Mouse (Mus musculus) small intestine, adult 2 months (tissue): ENCODE measurements around the gene Slc38a3. TPM values are rescaled to one million over a fixed set of nuclear protein-coding genes. Genes with fewer than 3 reads are reported as not detected.
"Not testable (repeated sequence)": the region's sequence is repeated elsewhere in the genome, so short reads cannot be mapped to it uniquely, and the experiment has no call there.

Experiments used
- H3K27ac ChIP-seq: fragments of 200-500 bp; 2 replicates; pipeline ENCODE4 v1.5.1; 2012; ENCODE audit warnings: low read depth, low read length, control low read depth, inconsistent platforms; ENCODE audit not compliant: insufficient read depth
- H3K27me3 ChIP-seq: fragments of 200-500 bp; 2 replicates; pipeline ENCODE4 v1.6.1; 2012; ENCODE audit warnings: mild to moderate bottlenecking, moderate library complexity, low read length, inconsistent platforms; ENCODE audit not compliant: control insufficient read depth, insufficient read depth
- H3K36me3 ChIP-seq: fragments of 200-500 bp; 2 replicates; pipeline ENCODE4 v1.6.1; 2012; ENCODE audit warnings: mild to moderate bottlenecking, low read length, control low read depth, inconsistent platforms; ENCODE audit not compliant: control insufficient read depth, insufficient read depth
- H3K4me1 ChIP-seq: fragments of 200-500 bp; 2 replicates; pipeline ENCODE4 v1.6.1; 2012; ENCODE audit warnings: low read length, inconsistent platforms, mixed read lengths; ENCODE audit not compliant: control insufficient read depth, insufficient read depth, insufficient read length
- H3K4me3 ChIP-seq: fragments of 200-500 bp; 2 replicates; pipeline ENCODE4 v1.5.1; 2012; ENCODE audit warnings: low read depth, mild to moderate bottlenecking, control low read depth, inconsistent platforms, low read length, moderate library complexity
- CTCF ChIP-seq: fragments of 200-500 bp; IDR thresholded peaks from 2 replicates; pipeline ENCODE4 v1.5.1; 2012; ENCODE audit warnings: low read depth, mild to moderate bottlenecking, control low read depth, inconsistent platforms, low read length, moderate library complexity, mixed read lengths; ENCODE audit not compliant: insufficient replicate concordance, insufficient read length; ENCODE audit errors: extremely low read depth
- POLR2A ChIP-seq: fragments of 200-500 bp; IDR thresholded peaks from 2 replicates; pipeline ENCODE4 v1.6.1; 2012; ENCODE audit warnings: low read depth, mild to moderate bottlenecking, control low read depth, inconsistent platforms, low read length, moderate library complexity
- WGBS: fragments of 180-500 bp; shearing (Covaris S2); methylation state at CpG from one replicate; pipeline ENCODE4 v1.1.7; 2018; 5-methylcytosine and 5-hydroxymethylcytosine counted together
- polyA plus RNA-seq: library from polyadenylated mRNA; depleted of rRNA; stranded (reverse); fragments of >200 nt; gene quantifications from 2 replicates; pipeline ENCODE4 v1.2.3, GENCODE M21; 2012

The Slc38a3 gene
- polyA plus RNA-seq, 1 experiment: 2.8 TPM

GRCm38 (mm10) chr9:107682405-107682804 lies 13.1 kb upstream of the Slc38a3 start:
- Histone ChIP-seq H3K4me1 (no peaks in the 10 kb centered on the region), H3K27me3 (no peaks in the 10 kb centered on the region), H3K4me3 (no peak overlapping the region), H3K36me3 (no peaks in the 10 kb centered on the region), H3K27ac (no peak overlapping the region)
- WGBS: 87% methylated on average over 20 of the region's 20 CpGs
- TF ChIP-seq CTCF: no peak
- no peak for TF ChIP-seq POLR2A

- H3K4me1 ChIP-seq: peaks cover 13% of the 10 kb centered on the region
- no peaks in the 10 kb centered on the region for H3K36me3 ChIP-seq
- no peak within 1 kb of the TSS for H3K4me3 ChIP-seq
- TF ChIP-seq CTCF (no peak), POLR2A (no peak)
- 44% methylated on average over 5 of the region's 5 CpGs for WGBS
- peaks cover 9% of the 10 kb centered on the region for H3K27me3 ChIP-seq
- no peak within 1 kb of the TSS for H3K27ac ChIP-seq
Observed at GRCm38 (mm10) chr9:107679501-107679900, 10.2 kb upstream of the Slc38a3 start, which contains the start of gene Gnat1. Gene Gnat1, minus strand, starts transcription at chr9:107679712.

- Histone ChIP-seq H3K27me3 (peaks cover 9% of the 10 kb centered on the region), H3K4me1 (peaks cover 16% of the 10 kb centered on the region), H3K36me3 (no peaks in the 10 kb centered on the region), H3K27ac (no peak overlapping the region), H3K4me3 (no peak overlapping the region)
- TF ChIP-seq POLR2A: no peak
- TF ChIP-seq CTCF: no peak
- WGBS: 90% methylated on average over 2 of the region's 2 CpGs
Observed at GRCm38 (mm10) chr9:107678861-107679260, 9.5 kb upstream of the Slc38a3 start.

- not testable (repeated sequence) for H3K4me3 ChIP-seq, H3K36me3 ChIP-seq, H3K27ac ChIP-seq, H3K27me3 ChIP-seq
- whole genome bisulfite sequencing: 31% methylated on average over 14 of the region's 14 CpGs
- H3K4me1 ChIP-seq: peaks cover 16% of the 10 kb centered on the region
Observed at GRCm38 (mm10) chr9:107677819-107678526, 8.6 kb upstream of the Slc38a3 start.

- Histone ChIP-seq H3K27me3 (peaks cover 9% of the 10 kb centered on the region), H3K4me3 (no peak overlapping the region)
Observed at GRCm38 (mm10) chr9:107677091-107677784, 7.9 kb upstream of the Slc38a3 start.

GRCm38 (mm10) chr9:107676302-107676701 lies 7.0 kb upstream of the Slc38a3 start:
- Histone ChIP-seq H3K27me3 (peaks cover 9% of the 10 kb centered on the region), H3K27ac (no peak overlapping the region)

More at GRCm38 (mm10) chr9:107677091-107677784, 7.9 kb upstream of the Slc38a3 start:
- Histone ChIP-seq H3K36me3 (no peaks in the 10 kb centered on the region), H3K27ac (no peak overlapping the region), H3K4me1 (peaks cover 16% of the 10 kb centered on the region)
- 15% methylated on average over 17 of the region's 17 CpGs for WGBS
- no peak for TF ChIP-seq POLR2A
- peak; percentile 84; the same call in 1 of the 2 replicates for TF ChIP-seq CTCF

GRCm38 (mm10) chr9:107675671-107676301 lies 6.5 kb upstream of the Slc38a3 start:
- Histone ChIP-seq H3K27ac (no peak overlapping the region), H3K4me1 (peaks cover 16% of the 10 kb centered on the region), H3K36me3 (no peaks in the 10 kb centered on the region), H3K27me3 (peaks cover 9% of the 10 kb centered on the region), H3K4me3 (peak overlapping the region; percentile 51)
- WGBS: 2% methylated on average over 39 of the region's 39 CpGs
- peak; percentile 78 for TF ChIP-seq CTCF
- peak; percentile 34; the same call in 1 of the 2 replicates for TF ChIP-seq POLR2A

More at GRCm38 (mm10) chr9:107676302-107676701, 7.0 kb upstream of the Slc38a3 start:
- Histone ChIP-seq H3K4me3 (peak overlapping the region; percentile 51), H3K36me3 (no peaks in the 10 kb centered on the region), H3K4me1 (peaks cover 16% of the 10 kb centered on the region)
- 1% methylated on average over 25 of the region's 25 CpGs for WGBS
- TF ChIP-seq CTCF (no peak), POLR2A (no peak)
